Mouse (Mus musculus): ENCODE measurements around the gene Itgb3bp.
A peak's percentile ranks its signal among the peaks of the same experiment; 100 is the strongest.

DNA sequence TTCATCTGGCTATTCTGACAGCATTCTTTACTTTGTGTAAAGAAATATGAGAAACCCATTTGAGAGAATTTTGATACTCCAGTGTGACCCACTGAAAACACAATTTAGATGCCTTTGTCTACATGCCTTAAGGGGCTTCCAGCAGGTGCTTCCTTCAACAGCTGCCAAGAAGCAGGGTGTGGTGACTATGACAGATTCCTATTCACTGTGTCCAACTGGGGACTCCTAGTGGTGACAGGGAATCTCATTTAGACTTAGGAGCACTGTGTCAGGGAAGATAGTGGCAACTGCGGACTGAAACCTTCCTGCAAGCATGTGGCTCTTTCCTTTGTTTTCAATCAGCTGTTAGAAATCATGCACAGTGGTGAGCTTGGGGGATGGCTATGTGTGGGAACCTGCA lies 162.9 kb downstream of the Itgb3bp start:
- TF ChIP-seq CTCF (IDR thresholded peaks at IDR 0.05; ENCODE audit: low read depth) (peak; percentile 43), EP300 (IDR thresholded peaks at IDR 0.05; ENCODE audit: low read depth) (no peak)
